Mouse (Mus musculus): ENCODE results near the gene Uba7. TPM values are rescaled to one million over a fixed set of nuclear protein-coding genes. Genes with fewer than 3 reads are reported as not detected.

The Uba7 gene
- total RNA-seq, 2 experiments from 2014 or later: 2.1 to 3.5 TPM

DNA sequence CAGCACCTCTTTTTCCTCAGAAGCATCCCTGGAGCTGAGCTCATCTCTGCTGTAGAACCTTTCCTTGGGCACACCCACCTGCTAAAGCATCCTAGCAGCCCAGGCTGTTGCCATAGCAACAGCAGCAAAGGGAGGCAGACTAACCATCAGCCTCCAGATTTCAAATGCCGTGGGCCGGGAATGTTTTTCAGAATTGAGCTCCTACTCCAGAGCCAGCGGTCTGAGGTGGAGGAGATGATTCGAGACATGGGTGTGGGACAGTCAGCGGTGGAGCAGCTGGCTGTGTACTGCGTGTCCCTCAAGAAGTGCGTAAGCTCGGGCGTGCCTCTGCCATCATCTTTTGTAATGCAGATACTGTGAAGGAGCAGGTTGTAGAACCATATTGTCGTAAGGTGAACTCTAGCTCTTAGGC, 13.9 kb upstream of the Uba7 start:
- DNase-seq: peak; percentile 24
- intact Hi-C loops (cut with DNase I): loop anchor here (5.0 to 10.0 kb wide), 2 partner anchors 59 to 93 kb away; partner anchors contain the start of gene Amigo3

DNA sequence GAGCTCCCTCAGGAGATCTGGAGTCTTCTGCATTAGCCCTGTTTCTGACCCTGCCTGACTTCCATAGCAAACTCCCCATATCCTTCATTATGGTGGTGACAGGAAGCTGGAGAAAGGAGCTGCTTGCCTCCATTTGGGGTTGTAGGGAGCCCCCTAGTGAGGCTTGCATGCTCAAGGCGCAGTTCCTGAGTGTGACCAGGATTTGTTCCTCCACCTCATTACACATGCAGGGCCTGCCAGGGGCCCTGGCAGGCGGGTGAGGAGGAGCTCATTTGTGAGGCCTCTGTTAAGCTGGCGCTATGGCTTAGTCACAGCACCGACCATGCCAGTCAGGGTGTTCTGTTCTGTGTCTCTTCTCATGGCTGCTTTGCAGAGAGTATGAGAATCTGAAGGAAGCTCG, 13.4 kb upstream of the Uba7 start:
- intact Hi-C loops (cut with DNase I): loop anchor here (5.0 to 10.0 kb wide), 2 partner anchors 60 to 93 kb away; partner anchors contain the start of gene Amigo3
- peak; percentile 35 for DNase-seq

DNA sequence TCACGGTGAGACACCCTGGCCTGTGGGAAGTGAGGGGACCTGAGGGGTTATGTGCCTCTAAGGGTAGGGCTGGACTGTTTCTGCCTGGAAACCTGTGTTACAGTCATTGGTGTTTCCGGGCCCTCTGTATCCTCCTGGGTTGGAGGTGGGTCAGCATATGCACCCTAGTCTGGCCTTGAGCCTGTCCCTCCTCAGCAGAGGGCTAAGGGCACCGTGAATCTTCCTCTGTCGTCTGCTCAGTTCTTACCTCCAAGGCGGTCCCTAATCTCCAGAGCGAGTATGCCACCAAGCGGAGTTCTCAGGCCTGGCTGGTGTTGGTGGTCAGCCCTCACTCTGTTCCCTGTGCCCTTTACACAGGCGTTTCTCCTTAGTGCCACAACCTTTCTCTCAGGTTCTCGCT, 12.4 kb upstream of the Uba7 start:
- DNase-seq: no peak
- intact Hi-C loops (cut with DNase I): loop anchor here (5.0 to 10.0 kb wide), 2 partner anchors 61 to 92 kb away; partner anchors contain the start of gene Amigo3

DNA sequence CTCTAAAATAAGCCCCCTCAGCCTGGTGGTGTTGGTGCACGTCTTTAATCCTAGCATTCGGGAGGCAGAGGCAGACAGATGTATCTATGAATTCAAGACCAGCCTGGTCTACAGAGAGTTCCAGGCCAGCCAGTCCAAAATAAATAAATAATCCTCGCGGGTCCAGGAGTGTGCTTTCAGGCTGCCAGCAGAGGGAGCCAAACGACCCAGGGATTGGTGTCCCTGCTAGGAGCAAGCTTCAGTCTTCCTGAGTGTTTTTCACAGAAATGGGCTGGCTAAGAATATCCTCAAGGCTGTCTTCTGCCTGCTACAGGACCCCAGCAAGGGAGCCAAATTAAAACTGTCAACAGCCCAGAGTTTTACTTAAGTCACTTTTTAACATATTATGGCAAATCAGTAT, 11.6 kb upstream of the Uba7 start:
- intact Hi-C loops (cut with DNase I): loop anchor here (5.0 to 10.0 kb wide), 2 partner anchors 61 to 91 kb away; partner anchors contain the start of gene Amigo3
- peak; percentile 85 for DNase-seq

DNA sequence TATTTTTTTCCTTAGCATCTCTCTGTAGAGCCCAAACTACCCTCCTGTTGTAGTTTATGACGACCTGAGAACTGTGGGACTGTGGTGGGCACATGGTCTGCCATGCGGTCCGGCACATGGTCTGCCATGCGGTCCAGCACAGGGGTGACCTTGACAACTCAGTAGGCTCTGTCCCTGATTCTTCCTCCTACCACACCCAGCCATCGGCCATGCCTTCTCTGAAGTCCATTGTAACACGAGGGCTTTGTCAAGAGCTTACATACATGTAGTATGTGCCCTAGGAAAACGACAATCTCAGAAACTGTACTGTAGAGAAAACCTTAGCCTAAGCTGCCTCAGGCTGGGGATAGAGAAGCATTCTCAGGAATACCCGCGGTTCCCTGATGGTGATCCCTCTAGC, 10.6 kb upstream of the Uba7 start:
- intact Hi-C loops (cut with DNase I): loop anchor here (5.0 to 10.0 kb wide), 2 partner anchors 62 to 90 kb away; partner anchors contain the start of gene Amigo3

DNA sequence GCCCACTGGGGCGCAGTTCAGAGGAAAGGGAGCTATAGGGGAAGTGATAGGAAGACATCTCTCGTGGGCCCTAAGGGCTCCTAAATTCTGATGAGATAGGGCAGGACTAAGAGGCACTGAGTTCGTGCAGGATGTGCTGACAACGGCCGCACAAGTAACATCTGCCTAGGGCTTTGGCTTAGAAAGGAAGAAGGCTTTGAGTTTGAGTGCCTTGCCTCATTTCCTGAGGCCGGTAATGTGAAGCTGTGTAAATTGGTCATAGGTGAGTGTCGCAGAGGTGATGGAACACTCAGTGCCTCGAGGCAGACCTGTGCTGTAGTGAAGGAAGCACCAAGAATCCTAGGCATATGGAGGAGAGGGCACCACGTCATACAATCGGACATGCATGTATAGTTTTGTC, 8.6 kb upstream of the Uba7 start:
- intact Hi-C loops (cut with DNase I): loop anchor here (10.0 kb wide), 1 partner anchor 88 kb away; the partner anchor contains the start of gene Amigo3
- no peak for DNase-seq

More for the DNA sequence above, 10.6 kb upstream of the Uba7 start:
- no peak for DNase-seq

DNA sequence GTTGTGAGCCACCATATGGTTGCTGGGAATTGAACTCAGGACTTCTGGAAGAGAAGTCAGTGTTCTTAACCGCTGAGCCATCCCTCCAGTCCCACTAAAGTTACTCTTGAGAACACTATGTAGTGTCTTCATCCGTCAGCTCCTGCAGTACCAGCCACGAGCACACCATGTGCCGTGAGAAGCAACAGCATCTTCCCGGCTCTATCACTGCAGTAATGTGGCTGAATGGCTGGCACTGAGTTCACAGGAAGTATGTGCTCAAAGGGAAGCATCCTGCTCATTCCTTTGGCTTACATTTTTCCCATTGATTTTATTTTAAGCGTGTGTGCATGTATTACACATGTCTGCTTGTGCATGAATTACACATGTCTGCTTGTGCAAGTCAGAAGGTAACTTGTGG, 7.9 kb upstream of the Uba7 start:
- intact Hi-C loops (cut with DNase I): loop anchor here (10.0 kb wide), 1 partner anchor 87 kb away; the partner anchor contains the start of gene Amigo3
- no peak for DNase-seq

DNA sequence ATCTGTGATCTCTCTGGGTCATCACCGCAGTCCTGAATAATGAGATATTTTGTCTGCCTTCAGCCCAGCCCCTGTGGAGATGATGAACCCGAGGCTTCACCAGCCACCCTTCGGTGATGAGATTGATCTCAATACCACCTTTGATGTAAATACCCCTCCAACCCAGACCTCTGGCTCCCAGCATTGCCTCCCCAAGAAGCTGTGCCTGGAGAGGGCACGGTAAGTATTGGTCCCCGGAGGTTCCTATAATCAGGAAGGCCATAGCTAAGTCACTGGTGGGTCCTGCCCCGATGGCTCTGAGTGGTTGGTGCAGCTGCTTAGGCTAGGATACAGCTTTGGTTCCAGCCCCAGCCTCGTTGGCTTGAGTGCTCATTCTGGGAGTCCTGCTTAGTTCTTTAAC, 6.8 kb upstream of the Uba7 start:
- DNase-seq: no peak
- intact Hi-C loops (cut with DNase I): loop anchor here (10.0 kb wide), 1 partner anchor 86 kb away; the partner anchor contains the start of gene Amigo3

DNA sequence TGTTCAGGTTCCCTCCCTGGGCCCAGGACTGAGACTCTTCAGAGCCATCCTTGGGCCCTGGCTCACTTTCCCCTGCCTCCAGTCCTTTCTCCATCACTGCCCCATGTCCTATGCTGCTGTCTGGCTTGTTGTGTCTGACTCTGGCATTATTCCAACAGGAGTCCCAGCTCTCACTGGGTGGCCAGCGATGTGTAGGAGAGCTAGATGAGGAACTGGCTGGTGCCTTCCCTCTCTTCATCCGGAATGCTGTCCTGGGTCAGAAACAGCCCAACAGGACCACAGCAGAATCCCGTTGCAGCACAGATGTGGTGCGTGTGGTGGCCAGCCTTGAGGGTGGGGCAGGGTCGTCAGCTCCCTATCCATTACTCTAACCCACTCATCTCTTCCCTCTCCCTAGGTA, 5.0 kb upstream of the Uba7 start:
- intact Hi-C loops (cut with DNase I): no loop called here
- no peak for DNase-seq

DNA sequence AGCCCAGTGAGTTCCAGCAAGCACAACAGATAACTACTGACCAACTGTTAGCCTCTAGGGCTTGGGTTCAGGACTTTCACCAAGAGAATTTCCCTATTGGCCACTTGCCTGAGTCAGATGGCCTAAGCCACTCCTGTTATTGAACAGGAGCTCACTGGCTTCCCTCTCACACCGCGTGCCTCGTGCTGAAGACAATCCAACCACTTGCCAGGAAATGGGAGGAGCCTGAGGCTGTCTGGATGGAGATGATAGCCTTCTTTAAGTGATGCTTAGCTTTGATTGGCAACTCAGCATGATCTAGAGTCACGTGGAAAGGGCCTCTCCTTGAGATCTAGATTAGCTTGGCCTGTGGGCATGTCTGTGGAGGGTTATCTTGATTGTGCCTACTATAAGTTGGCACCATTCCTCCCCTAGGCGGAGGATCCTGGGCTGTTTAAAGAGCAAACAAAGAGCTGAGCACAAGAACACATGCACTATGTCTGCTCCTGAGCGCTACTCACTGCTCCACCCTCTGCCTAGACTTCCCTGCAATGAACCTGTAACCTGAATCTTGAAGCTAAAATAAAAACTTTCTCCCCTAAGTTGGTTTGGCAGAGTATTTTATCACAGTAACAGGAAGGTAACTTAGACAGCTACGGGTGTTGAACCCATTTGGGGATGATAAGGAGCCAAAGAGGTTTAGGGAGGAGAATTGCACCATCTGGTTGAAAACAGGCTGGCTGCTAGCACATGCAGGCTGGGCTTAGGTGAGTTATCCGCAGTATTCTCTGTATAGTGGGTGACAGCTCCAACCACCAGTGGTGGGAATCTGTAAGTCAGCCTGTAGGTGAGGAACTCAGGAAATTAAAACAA, 3.4 kb upstream of the Uba7 start:
- intact Hi-C loops (cut with DNase I): no loop called here
- DNase-seq: no peak

DNA sequence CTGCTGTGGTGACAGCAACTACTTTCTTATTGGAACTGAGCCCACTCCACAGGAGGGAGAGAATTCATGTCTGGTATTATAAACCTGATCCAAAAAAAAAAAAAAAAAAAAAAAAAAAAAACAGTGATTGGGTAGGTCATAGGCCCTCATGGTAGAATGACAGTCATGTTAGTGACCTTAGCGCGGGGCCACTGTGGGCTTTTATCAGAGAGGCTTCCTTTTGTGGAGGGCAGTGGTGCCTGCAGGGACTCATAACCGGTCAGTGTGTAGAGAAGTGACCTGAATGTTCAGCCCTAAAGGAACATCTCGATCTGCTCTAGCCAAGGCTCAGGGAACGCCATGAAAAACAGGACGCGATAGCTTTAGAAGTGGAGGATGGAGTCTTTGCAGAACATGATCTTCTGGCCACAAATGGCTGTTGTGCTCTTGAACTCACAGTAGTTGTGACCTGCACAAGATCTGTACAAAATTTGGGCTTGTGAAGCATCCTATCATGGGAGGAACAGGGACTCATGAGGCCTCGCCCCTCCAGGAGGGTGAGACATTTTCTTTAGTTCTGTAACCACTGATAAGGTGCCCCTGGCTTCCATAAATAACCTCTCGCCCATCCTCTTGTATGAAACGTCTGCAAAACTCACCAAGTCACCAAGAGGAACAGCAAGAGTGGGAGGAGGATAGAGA, 674 bp upstream of the Uba7 start:
- intact Hi-C loops (cut with DNase I): no loop called here
- no peak for DNase-seq

DNA sequence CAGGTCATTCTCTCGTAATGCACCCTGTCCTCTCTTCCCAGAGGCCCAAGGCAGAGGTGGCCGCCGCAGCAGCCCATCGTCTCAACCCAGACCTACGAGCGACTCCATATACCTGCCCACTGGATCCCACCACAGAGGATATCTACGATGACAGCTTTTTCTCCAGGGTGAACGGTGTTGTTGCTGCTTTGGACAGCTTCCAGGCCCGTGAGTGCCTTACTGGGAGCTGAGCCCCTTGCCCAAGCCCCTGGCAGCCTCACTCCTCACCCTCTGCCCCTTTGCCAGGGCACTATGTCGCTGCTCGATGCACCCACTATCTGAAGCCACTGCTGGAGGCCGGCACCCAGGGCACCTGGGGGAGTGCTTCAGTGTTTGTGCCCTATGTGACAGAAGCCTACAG, 3.5 kb downstream of the Uba7 start:
- intact Hi-C loops (cut with DNase I): no loop called here
- no peak for DNase-seq

DNA sequence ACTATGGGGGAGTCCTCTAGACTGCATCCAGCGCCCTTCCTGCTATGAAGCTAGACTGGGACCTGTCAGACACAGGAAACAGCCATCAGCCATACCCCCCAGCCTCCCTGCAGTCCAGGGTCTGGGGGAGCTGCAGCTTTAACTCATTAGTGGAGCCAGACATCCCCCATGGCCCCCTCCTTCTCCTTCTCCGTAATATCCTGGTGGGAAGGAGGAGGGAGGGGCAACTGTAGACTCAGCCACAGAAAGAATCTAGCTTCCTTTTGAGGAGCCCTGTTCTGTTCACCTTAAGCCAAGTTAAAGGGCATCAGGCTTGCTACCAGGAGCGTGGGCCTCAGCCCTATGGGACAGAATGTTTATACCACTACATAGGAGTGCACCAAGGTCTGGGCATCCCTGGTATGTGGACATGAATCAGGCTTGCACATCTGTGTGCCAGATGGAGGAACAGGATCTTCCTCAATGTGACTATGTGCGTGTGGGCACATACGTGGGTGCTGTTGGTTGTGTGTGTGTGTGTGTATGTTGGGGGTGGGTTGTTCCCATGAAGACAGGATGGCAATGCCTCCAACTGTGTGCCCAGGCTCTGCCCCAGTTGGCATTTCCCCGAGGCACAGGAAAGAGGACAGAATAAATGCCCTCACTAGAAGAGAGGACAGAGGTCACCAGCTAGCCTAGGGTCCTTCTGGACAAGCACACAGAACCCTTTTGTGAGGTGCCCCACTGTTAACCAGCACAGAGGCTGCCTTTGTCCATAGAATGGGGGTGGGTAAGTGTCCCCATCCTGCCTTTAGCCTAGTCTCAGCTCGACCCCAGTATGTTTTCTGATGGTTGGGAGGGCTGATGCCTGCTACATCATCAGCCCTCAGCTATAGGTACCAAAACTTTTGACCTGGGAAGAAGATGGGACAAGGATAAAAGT, 6.6 kb downstream of the Uba7 start:
- DNase-seq: no peak
- intact Hi-C loops (cut with DNase I): no loop called here

DNA sequence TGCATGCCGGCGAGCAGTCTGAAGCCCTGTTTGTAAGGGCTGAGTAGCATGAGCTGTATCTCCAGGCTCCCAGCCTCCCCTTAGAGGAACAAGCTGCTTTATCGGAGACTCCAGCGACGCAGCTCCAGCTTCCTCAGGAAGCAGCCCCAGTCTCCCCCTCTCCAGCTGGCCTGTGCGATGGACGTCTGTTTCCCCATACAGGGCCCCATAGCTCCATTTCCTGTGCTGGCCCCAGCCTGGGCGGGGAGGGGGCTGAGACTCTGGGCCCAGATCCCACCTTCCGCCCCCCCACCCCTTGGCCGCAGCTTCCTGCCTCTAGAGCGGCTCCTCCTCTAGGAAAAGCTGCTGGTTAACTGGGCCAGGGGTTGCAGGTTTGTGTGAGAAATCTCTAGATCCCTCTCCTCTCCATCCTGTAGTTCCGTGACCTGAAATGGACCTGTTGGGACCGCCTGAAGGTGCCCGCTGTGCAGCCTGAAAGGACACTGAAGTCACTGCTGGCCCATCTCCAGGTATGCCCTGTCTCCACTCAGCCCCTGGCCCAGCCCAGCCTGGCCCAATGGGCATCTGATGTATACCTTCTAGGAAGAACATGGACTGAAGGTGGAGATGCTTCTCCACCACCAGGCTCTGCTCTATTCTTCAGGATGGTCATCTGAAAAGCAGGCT, 7.5 kb downstream of the Uba7 start, which contains the start of gene Gm20661:
Gene Gm20661 (plus strand): TSS at position 378 of the 666 bp plus-strand sequence.
- intact Hi-C loops (cut with DNase I): no loop called here
- DNase-seq: peak; percentile 51

DNA sequence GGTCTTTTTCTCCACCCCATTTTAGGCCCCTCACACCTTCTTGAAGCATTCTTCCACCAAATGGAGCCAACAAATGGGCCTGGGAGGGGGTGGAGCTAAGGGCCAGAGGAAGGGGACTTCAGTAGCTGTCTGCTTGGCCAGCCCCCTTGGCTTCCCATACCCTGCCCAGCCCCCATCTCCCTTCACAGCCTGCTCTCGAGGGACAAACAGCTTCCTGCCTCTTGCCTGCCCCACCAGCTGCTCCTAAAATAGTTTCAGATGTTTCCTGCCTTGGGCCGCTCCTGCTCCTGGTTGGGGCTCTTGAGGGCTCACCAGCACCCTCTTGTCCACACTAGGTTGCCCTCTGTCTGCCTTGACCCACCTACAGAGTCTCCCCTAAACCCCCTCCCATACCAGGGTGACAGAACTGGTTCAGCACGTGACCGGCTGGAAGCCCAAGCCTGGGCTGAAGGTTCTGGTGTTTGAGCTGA, 8.2 kb downstream of the Uba7 start:
- DNase-seq: peak; percentile 52
- intact Hi-C loops (cut with DNase I): no loop called here

DNA sequence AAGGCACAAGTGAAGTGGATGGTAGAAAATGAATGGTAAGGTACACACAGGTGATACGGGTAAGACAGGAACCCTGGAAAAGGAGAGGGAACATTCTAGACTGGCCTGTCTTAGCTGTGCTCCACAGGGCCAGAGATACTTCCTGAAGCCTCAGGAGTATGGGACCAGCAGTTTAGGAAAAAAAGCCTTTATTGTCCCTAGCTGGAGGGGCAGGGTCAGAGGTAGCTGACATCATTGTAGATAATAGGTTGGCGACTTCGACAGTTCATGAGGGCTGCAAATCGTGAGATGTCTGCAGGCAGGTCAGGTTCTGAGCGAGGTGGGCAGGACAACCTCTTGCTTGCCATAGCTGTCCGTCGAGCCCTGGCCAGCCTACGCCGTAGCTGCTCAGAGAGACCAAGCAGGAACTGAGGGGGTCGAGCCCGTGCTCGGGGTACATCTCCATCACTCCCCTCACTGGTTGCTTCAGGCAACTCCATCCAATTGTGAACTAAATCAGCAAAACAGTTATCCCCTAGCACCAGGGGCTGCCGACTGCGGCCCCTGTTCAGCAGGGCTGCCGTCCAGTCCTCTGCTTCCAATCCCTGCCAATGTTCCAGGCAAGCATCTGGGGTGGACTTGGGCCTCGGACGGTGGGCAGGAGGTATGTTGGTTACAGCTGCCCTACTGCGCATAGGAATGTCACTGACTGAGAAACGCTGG, 8.9 kb downstream of the Uba7 start:
- DNase-seq: no peak
- intact Hi-C loops (cut with DNase I): no loop called here

DNA sequence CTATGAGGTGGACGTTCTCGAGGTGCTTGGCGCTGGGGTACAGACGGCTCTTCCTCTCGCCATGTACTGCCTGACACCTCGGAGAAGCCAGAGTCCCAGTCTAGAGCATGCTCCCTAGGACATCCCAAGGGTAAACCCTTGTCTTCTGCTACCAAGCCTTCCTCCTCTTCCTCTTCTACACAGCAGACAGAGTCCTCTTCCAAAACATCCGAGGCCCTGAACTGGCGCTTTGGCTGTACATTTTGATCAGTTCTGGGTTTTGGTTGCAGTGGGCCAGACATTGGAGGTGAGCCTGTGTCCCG, 9.4 kb downstream of the Uba7 start:
- no peak for DNase-seq
- intact Hi-C loops (cut with DNase I): loop anchor here (5.0 kb wide), 1 partner anchor 82 kb away; no protein-coding TSS in a partner anchor

DNA sequence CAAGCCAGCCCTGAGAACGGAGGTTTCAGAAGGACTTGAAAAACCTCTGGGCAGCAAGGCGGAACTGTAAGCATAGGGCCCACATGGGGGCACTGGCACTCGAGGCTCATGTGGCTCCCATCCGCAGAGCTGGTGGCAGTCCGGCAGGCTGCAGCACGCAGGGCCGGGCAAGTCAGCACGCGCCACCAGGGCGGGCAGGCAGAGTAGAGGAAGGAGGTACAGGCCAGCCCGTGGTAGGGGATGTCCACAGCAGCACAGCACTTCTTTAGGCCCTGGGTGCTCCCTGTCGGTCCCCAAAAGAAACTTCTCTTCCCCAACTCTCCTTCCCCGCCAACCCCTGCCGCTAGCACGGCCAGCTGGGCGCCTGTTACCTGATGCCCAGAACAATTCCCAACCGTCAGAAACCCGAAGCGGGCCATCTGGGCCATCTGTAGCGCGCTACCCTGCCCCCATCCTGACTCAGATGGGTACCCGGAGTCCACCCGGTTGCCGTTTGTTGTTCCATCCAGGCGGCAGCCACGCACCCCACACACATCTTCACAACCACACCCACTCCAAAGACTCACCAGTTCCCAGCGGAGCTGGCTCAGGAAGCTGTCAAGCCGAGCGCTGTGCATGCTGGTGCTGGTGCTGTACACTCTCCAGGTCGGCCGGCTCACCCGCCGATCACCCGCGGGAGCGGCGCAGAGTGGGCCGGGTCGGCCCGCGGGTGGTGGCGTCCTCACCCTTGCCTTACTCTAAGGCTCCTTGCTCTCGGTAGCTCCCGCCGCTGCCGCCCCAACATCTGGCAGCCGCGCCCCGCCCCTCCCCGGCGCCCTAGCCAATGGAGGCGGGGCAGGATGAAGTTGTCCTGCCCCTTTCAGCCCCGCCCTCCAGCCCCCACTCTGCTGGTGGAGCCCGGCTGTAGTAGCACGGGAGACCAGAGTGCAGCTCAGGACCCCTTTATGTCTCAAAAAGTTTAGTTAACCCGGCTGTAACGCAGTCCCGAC, 10.1 kb downstream of the Uba7 start, which contains the start of gene Inka1:
Gene Inka1 (minus strand): TSS at position 749 of the 989 bp plus-strand sequence.
- intact Hi-C loops (cut with DNase I): loop anchor here (5.0 kb wide), 1 partner anchor 83 kb away; no protein-coding TSS in a partner anchor
- peak; percentile 73 for DNase-seq
